In genomic region chr9:102723241-102723709, GRCm38 (mm10) we compare ENCODE assay signal across 7 mouse cellular contexts. TPM values are rescaled to one million over a fixed set of nuclear protein-coding genes. Genes with fewer than 3 reads are reported as not detected.
DNase-seq lines count a peak whose midpoint lies in the region; ATAC-seq lines count a peak whose summit lies in the region.

No protein-coding gene starts in this region.

- WGBS in neural tube, embryonic 11.5 days, result 87% methylated on average over 12 of the region's 12 CpGs
- 80% methylated on average over 12 of the region's 12 CpGs for WGBS in heart, embryonic 16.5 days
- WGBS in limb, embryonic 13.5 days, result 80% methylated on average over 12 of the region's 12 CpGs

- no peak for ATAC-seq in neural tube, embryonic 11.5 days (ENCODE audit: insufficient read depth, low FRiP score, low TSS enrichment)
- no peak for ATAC-seq in heart, embryonic 16.5 days (replicated peaks; ENCODE audit: extremely low read depth, insufficient read depth, low FRiP score)
- no peak for ATAC-seq in limb, embryonic 13.5 days (ENCODE audit: low FRiP score, low read depth)
- ATAC-seq in activated CD4-positive, CD25-positive, alpha-beta regulatory T cell, adult 4 months, result no peak

- H3K4me3 ChIP-seq in neural tube, embryonic 11.5 days (ENCODE audit: low read depth, low read length), result no peak overlapping the region
- H3K4me3 ChIP-seq in heart, embryonic 16.5 days (ENCODE audit: low read length), result no peak overlapping the region
- peak overlapping the region; percentile 96; the same call in 1 of the 2 replicates for H3K4me3 ChIP-seq in limb, embryonic 13.5 days

- peaks cover 72% of the 10 kb centered on the region for H3K4me1 ChIP-seq in neural tube, embryonic 11.5 days (ENCODE audit: control insufficient read depth, insufficient read depth, low read length)
- H3K4me1 ChIP-seq in heart, embryonic 16.5 days (ENCODE audit: control insufficient read depth, insufficient read depth, low read length), result peaks cover 80% of the 10 kb centered on the region
- peaks cover 86% of the 10 kb centered on the region for H3K4me1 ChIP-seq in limb, embryonic 13.5 days

- H3K4me2 ChIP-seq in neural tube, embryonic 11.5 days (ENCODE audit: low read depth), result peak overlapping the region; percentile 56; the same call in 1 of the 2 replicates
- H3K4me2 ChIP-seq in heart, embryonic 16.5 days (ENCODE audit: low read depth, low read length), result peak overlapping the region; percentile 96; the same call in 1 of the 2 replicates
- H3K4me2 ChIP-seq in limb, embryonic 13.5 days (replicated peaks), result peak overlapping the region; percentile 74

- no peak overlapping the region for H3K9ac ChIP-seq in neural tube, embryonic 11.5 days (ENCODE audit: low read length)
- peak overlapping the region; percentile 100; the same call in 1 of the 2 replicates for H3K9ac ChIP-seq in heart, embryonic 16.5 days (ENCODE audit: low read length)
- peak overlapping the region; percentile 99 for H3K9ac ChIP-seq in limb, embryonic 13.5 days

- no peaks in the 10 kb centered on the region for H3K27me3 ChIP-seq in neural tube, embryonic 11.5 days (ENCODE audit: control insufficient read depth, insufficient read depth, low read length)
- H3K27me3 ChIP-seq in heart, embryonic 16.5 days (ENCODE audit: control insufficient read depth, insufficient read depth, low read length), result no peaks in the 10 kb centered on the region
- no peaks in the 10 kb centered on the region for H3K27me3 ChIP-seq in limb, embryonic 13.5 days

- peaks cover 36% of the 10 kb centered on the region for H3K36me3 ChIP-seq in neural tube, embryonic 11.5 days (ENCODE audit: control insufficient read depth, insufficient read depth, low read length)
- H3K36me3 ChIP-seq in heart, embryonic 16.5 days (ENCODE audit: control insufficient read depth, insufficient read depth), result peaks cover 60% of the 10 kb centered on the region
- H3K36me3 ChIP-seq in limb, embryonic 13.5 days, result peaks cover 83% of the 10 kb centered on the region

- H3K27ac ChIP-seq in neural tube, embryonic 11.5 days (ENCODE audit: low read depth, low read length), result peak overlapping the region; percentile 70
- H3K27ac ChIP-seq in heart, embryonic 16.5 days (ENCODE audit: low read length), result peak overlapping the region; percentile 96
- peak overlapping the region; percentile 87 for H3K27ac ChIP-seq in limb, embryonic 13.5 days

- DNase-seq in neural tube, embryonic 11.5 days (ENCODE audit: low spot score), result no peak
- no peak for DNase-seq in neural tube, embryonic 10.5 days (ENCODE audit: extremely low spot score, low spot score)
- DNase-seq in right cerebral cortex, postnatal 4 days, result no peak
- DNase-seq in frontal cortex, adult 2 months (ENCODE audit: extremely low spot score in 1 of 2, low spot score in 1 of 2), result no peak

- no peaks in the 10 kb centered on the region for H3K9me3 ChIP-seq in neural tube, embryonic 11.5 days (ENCODE audit: control insufficient read depth, low read length)
- no peaks in the 10 kb centered on the region for H3K9me3 ChIP-seq in heart, embryonic 16.5 days (replicated peaks; ENCODE audit: control insufficient read depth, low read length)
- H3K9me3 ChIP-seq in limb, embryonic 13.5 days, result no peaks in the 10 kb centered on the region

RNA-seq across cellular contexts. Expression of gene Amotl2, which starts 6.8 kb away (rescaled TPM):
- 70.6 and 76.7 TPM in 2 replicates for polyA plus RNA-seq in neural tube, embryonic 11.5 days (2014; fragmentation: Nextera tagmentation; extraction: Ambion mirVana)
- polyA plus RNA-seq in heart, embryonic 16.5 days (2015; fragmentation: Nextera tagmentation; extraction: Ambion mirVana), result 38.6 and 43.4 TPM in 2 replicates
- 66.8 and 71.3 TPM in 2 replicates for polyA plus RNA-seq in limb, embryonic 13.5 days (2015; fragmentation: Nextera tagmentation; extraction: Ambion mirVana)
- not detected for polyA plus RNA-seq in activated CD4-positive, CD25-positive, alpha-beta regulatory T cell, adult 4 months (2017; shearing (Covaris generic))
- 13.9 and 14.1 TPM in 2 replicates for polyA plus RNA-seq in frontal cortex, adult 2 months (2012; rRNA removed)

Comparison
In these comparisons a context has a peak if more than half of its experiments do, and no peak if none do; other contexts are left out.
1. RNA of gene Amotl2, which starts 6.8 kb away (polyA plus RNA-seq): 70.6 to 76.7 TPM in neural tube, embryonic 11.5 days, 66.8 to 71.3 TPM in limb, embryonic 13.5 days, 38.6 to 43.4 TPM in heart, embryonic 16.5 days and 13.9 to 14.1 TPM in frontal cortex, adult 2 months; not detected in activated CD4-positive, CD25-positive, alpha-beta regulatory T cell, adult 4 months; every median in the first group is over 10 times any median in the second.
2. Peak in every context shown above with its lines, with median percentiles within 50 percentile points of each other: H3K27ac ChIP-seq and H3K4me2 ChIP-seq.